Mouse (Mus musculus): ENCODE measurements around the gene H6pd.

H6pd gene

GRCm38 (mm10) chr4:150019741-150020380 is 11.0 kb upstream of the H6pd start:
- DNase-seq (ENCODE audit: low read depth, low spot score) = no peak

- DNase-seq (ENCODE audit: low read depth, low spot score) = no peak
Observed at GRCm38 (mm10) chr4:150015436-150015835, 6.6 kb upstream of the H6pd start.

- no peak for DNase-seq (ENCODE audit: low read depth, low spot score)
Observed at GRCm38 (mm10) chr4:150014378-150015091, 5.7 kb upstream of the H6pd start.

- no peak for DNase-seq (ENCODE audit: low read depth, low spot score)
Observed at GRCm38 (mm10) chr4:150013805-150014204, 5.0 kb upstream of the H6pd start.

GRCm38 (mm10) chr4:150013186-150013690 is 4.4 kb upstream of the H6pd start:
- no peak for DNase-seq (ENCODE audit: low read depth, low spot score)

GRCm38 (mm10) chr4:150012322-150012723 is 3.5 kb upstream of the H6pd start:
- no peak for DNase-seq (ENCODE audit: low read depth, low spot score)

- no peak for DNase-seq (ENCODE audit: low read depth, low spot score)
Observed at GRCm38 (mm10) chr4:150011564-150012321, 2.9 kb upstream of the H6pd start.

- no peak for DNase-seq (ENCODE audit: low read depth, low spot score)
Observed at GRCm38 (mm10) chr4:150010054-150010730, 1.4 kb upstream of the H6pd start.

- DNase-seq (ENCODE audit: low read depth, low spot score) = no peak
Observed at GRCm38 (mm10) chr4:150009587-150009930, 736 bp upstream of the H6pd start.

- DNase-seq (ENCODE audit: low read depth, low spot score) = no peak
Observed at GRCm38 (mm10) chr4:150008325-150008852, 434 bp downstream of the H6pd start.

- DNase-seq (ENCODE audit: low read depth, low spot score) = no peak
Observed at GRCm38 (mm10) chr4:150007444-150007843, 1.4 kb downstream of the H6pd start.

- DNase-seq (ENCODE audit: low read depth, low spot score) = no peak
Observed at GRCm38 (mm10) chr4:150006991-150007390, 1.8 kb downstream of the H6pd start.

GRCm38 (mm10) chr4:150006122-150006854 is 2.5 kb downstream of the H6pd start:
- DNase-seq (ENCODE audit: low read depth, low spot score) = no peak

- no peak for DNase-seq (ENCODE audit: low read depth, low spot score)
Observed at GRCm38 (mm10) chr4:150005231-150005630, 3.6 kb downstream of the H6pd start.

- no peak for DNase-seq (ENCODE audit: low read depth, low spot score)
Observed at GRCm38 (mm10) chr4:150003641-150004040, 5.2 kb downstream of the H6pd start.

- no peak for DNase-seq (ENCODE audit: low read depth, low spot score)
Observed at GRCm38 (mm10) chr4:150003021-150003580, 5.7 kb downstream of the H6pd start.

GRCm38 (mm10) chr4:150002021-150002528 is 6.7 kb downstream of the H6pd start:
- no peak for DNase-seq (ENCODE audit: low read depth, low spot score)

- no peak for DNase-seq (ENCODE audit: low read depth, low spot score)
Observed at GRCm38 (mm10) chr4:150001221-150001860, 7.5 kb downstream of the H6pd start.

GRCm38 (mm10) chr4:149999931-150000555 is 8.8 kb downstream of the H6pd start:
- no peak for DNase-seq (ENCODE audit: low read depth, low spot score)
